ENCODE assay signal across 24 mouse cellular contexts in genomic region chr5:133922181-133922580, GRCm38 (mm10).
DNase-seq lines count a peak whose midpoint lies in the region; ATAC-seq lines count a peak whose summit lies in the region.
"Had no signal": no experiment of that assay in that cellular context is flagged by ENCODE, and none has a peak within 500 bp of the region (broad histone marks: within the 10 kb centered on the region; RNA-seq: fewer than 3 reads in every experiment).

No protein-coding gene starts in this region.

- no peak overlapping the region for H3K4me3 ChIP-seq in lung, embryonic 16.5 days (ENCODE audit: low read length)
- H3K4me3 ChIP-seq: embryonic facial prominence, embryonic 10.5 days; embryonic facial prominence, embryonic 12.5 days; forebrain, embryonic 13.5 days; forebrain, embryonic 15.5 days had no signal

- H3K9me3 ChIP-seq in lung, embryonic 16.5 days (ENCODE audit: control insufficient read depth, low read length) = no peaks in the 10 kb centered on the region
- H3K9me3 ChIP-seq: embryonic facial prominence, embryonic 10.5 days; forebrain, embryonic 13.5 days; forebrain, embryonic 15.5 days had no signal

- H3K4me1 ChIP-seq in lung, embryonic 16.5 days (replicated peaks; ENCODE audit: control insufficient read depth, insufficient read depth, low read length) = no peaks in the 10 kb centered on the region
- H3K4me1 ChIP-seq: embryonic facial prominence, embryonic 10.5 days; embryonic facial prominence, embryonic 12.5 days had no signal

- peak; percentile 13 for DNase-seq in cerebellum, adult 9-10 months
- DNase-seq in cerebellum, adult 18-20 months = no peak
- no peak for DNase-seq in lung, adult 18-20 months
- DNase-seq in lung, postnatal 10 days = peak; percentile 12
- no peak for DNase-seq in lung, postnatal 25 days (ENCODE audit: low spot score)
- DNase-seq: adrenal gland, adult 8-10 months; adrenal gland, postnatal 14 days; adrenal gland, postnatal 36 days; B cell, adult 2 months; cerebellum, adult 11-12 months; cerebellum, adult 8-10 months; cerebellum, postnatal 10 days; cerebellum, postnatal 25 days had no signal

- peak; percentile 28; the same call in 1 of the 2 replicates for ATAC-seq in lung, embryonic 16.5 days (ENCODE audit: low read depth)
- ATAC-seq: activated CD4-positive, CD25-positive, alpha-beta regulatory T cell, adult 4 months; CD4-positive, CD25-positive, alpha-beta regulatory T cell, adult 4 months; forebrain, embryonic 13.5 days; forebrain, embryonic 15.5 days; forebrain, postnatal 0 days; Patski had no signal

- no peak overlapping the region for H3K27ac ChIP-seq in lung, embryonic 16.5 days (ENCODE audit: low read length)
- H3K27ac ChIP-seq: embryonic facial prominence, embryonic 10.5 days; embryonic facial prominence, embryonic 12.5 days; forebrain, embryonic 13.5 days; forebrain, embryonic 15.5 days had no signal

- no peak overlapping the region for H3K9ac ChIP-seq in lung, embryonic 16.5 days (ENCODE audit: low read length)
- H3K9ac ChIP-seq: embryonic facial prominence, embryonic 12.5 days; forebrain, embryonic 13.5 days; forebrain, embryonic 15.5 days; forebrain, postnatal 0 days had no signal

- H3K27me3 ChIP-seq in lung, embryonic 16.5 days (ENCODE audit: control insufficient read depth, insufficient read depth, low read depth, low read length) = no peaks in the 10 kb centered on the region
- H3K27me3 ChIP-seq: CH12.LX; embryonic facial prominence, embryonic 12.5 days; forebrain, embryonic 13.5 days; forebrain, embryonic 15.5 days; Patski had no signal

- H3K4me2 ChIP-seq in lung, embryonic 16.5 days (ENCODE audit: low read depth, low read length) = no peak overlapping the region
- H3K4me2 ChIP-seq: embryonic facial prominence, embryonic 12.5 days; forebrain, embryonic 13.5 days; forebrain, embryonic 15.5 days had no signal

- WGBS in lung, embryonic 16.5 days = 56% methylated on average over 1 of the region's 1 CpGs

- no peaks in the 10 kb centered on the region for H3K36me3 ChIP-seq in lung, embryonic 16.5 days (ENCODE audit: control insufficient read depth, insufficient read depth, low read length)
- H3K36me3 ChIP-seq: embryonic facial prominence, embryonic 10.5 days; embryonic facial prominence, embryonic 12.5 days; forebrain, embryonic 15.5 days; G1E had no signal

Comparison
In these comparisons a context has a peak if more than half of its experiments do, and no peak if none do; other contexts are left out.
1. DNase-seq: peak in cerebellum, adult 9-10 months (single experiment) and lung, postnatal 10 days (single experiment); none in cerebellum, adult 18-20 months (0 of 2), lung, adult 18-20 months (0 of 2) and lung, postnatal 25 days (single experiment).